Mouse (Mus musculus): ENCODE results near the gene Gm3033. TPM values are rescaled to one million over a fixed set of nuclear protein-coding genes. Genes with fewer than 3 reads are reported as not detected.
"Not testable (repeated sequence)": the region's sequence is repeated elsewhere in the genome, so short reads cannot be mapped to it uniquely, and the experiment has no call there.

Gm3033 gene
- polyA plus RNA-seq (2014; fragmentation: Nextera tagmentation; extraction: Ambion mirVana): not detected in 2 replicates

GRCm38 (mm10) chr14:3845945-3846344, at the start of gene Gm3033:
Gene Gm3033, plus strand, starts transcription at chr14:3846245.
- not testable (repeated sequence) for H3K27me3 ChIP-seq (replicated peaks; ENCODE audit: control insufficient read depth, insufficient read depth, low read length); H3K27ac ChIP-seq (ENCODE audit: low read depth, low read length); H3K4me2 ChIP-seq (ENCODE audit: low read length); ATAC-seq; H3K4me3 ChIP-seq (ENCODE audit: low read depth, low read length); H3K4me1 ChIP-seq (ENCODE audit: control insufficient read depth, insufficient read depth, low read length); H3K36me3 ChIP-seq (ENCODE audit: control insufficient read depth, insufficient read depth, low read length); H3K9me3 ChIP-seq (replicated peaks; ENCODE audit: control insufficient read depth, low read length); H3K9ac ChIP-seq (ENCODE audit: low read length); DNase-seq (ENCODE audit: low spot score)
- WGBS: no CpG with 5 or more reads among the region's 2 CpGs

- not testable (repeated sequence) for H3K27ac ChIP-seq (ENCODE audit: low read depth, low read length); DNase-seq (ENCODE audit: low spot score); H3K4me3 ChIP-seq (ENCODE audit: low read depth, low read length); ATAC-seq; H3K4me2 ChIP-seq (ENCODE audit: low read length); H3K27me3 ChIP-seq (replicated peaks; ENCODE audit: control insufficient read depth, insufficient read depth, low read length); H3K36me3 ChIP-seq (ENCODE audit: control insufficient read depth, insufficient read depth, low read length); H3K9me3 ChIP-seq (replicated peaks; ENCODE audit: control insufficient read depth, low read length); H3K4me1 ChIP-seq (ENCODE audit: control insufficient read depth, insufficient read depth, low read length); H3K9ac ChIP-seq (ENCODE audit: low read length)
- WGBS: no CpG with 5 or more reads among the region's 31 CpGs
Observed at GRCm38 (mm10) chr14:3809774-3810173, 36.3 kb upstream of the Gm3033 start, which contains the start of gene Gm3002. Gene Gm3002, plus strand, starts transcription at chr14:3810074.

- not testable (repeated sequence) for H3K4me3 ChIP-seq (ENCODE audit: low read depth, low read length); H3K27ac ChIP-seq (ENCODE audit: low read depth, low read length); H3K4me1 ChIP-seq (ENCODE audit: control insufficient read depth, insufficient read depth, low read length); DNase-seq (ENCODE audit: low spot score); H3K4me2 ChIP-seq (ENCODE audit: low read length); ATAC-seq; H3K9me3 ChIP-seq (replicated peaks; ENCODE audit: control insufficient read depth, low read length); H3K9ac ChIP-seq (ENCODE audit: low read length); H3K36me3 ChIP-seq (ENCODE audit: control insufficient read depth, insufficient read depth, low read length); H3K27me3 ChIP-seq (replicated peaks; ENCODE audit: control insufficient read depth, insufficient read depth, low read length)
- WGBS: no CpG with 5 or more reads among the region's 1 CpGs
Observed at GRCm38 (mm10) chr14:3883872-3884271, 37.8 kb downstream of the Gm3033 start, which contains the start of gene Gm2916. Gene Gm2916, plus strand, starts transcription at chr14:3884172.

Other genes starting within 250 kb of the Gm3033 start
- gene Gm3012, start 211.7 kb upstream of the Gm3033 start, polyA plus RNA-seq (2014; fragmentation: Nextera tagmentation; extraction: Ambion mirVana): not detected in 2 replicates
- 10.9 and 11.7 TPM in 2 replicates for gene Gm3020, start 194.2 kb upstream of the Gm3033 start, polyA plus RNA-seq (2014; fragmentation: Nextera tagmentation; extraction: Ambion mirVana)
- gene Gm3043, start 157.5 kb upstream of the Gm3033 start, polyA plus RNA-seq (2014; fragmentation: Nextera tagmentation; extraction: Ambion mirVana): not detected in 2 replicates
- 2.6 and 4.4 TPM in 2 replicates for gene Gm3002, start 36.2 kb upstream of the Gm3033 start, polyA plus RNA-seq (2014; fragmentation: Nextera tagmentation; extraction: Ambion mirVana)
- 0.19 TPM in 1 of 2 replicates, not detected in the other for gene Gm2916, start 37.9 kb downstream of the Gm3033 start, polyA plus RNA-seq (2014; fragmentation: Nextera tagmentation; extraction: Ambion mirVana)
- not detected in 2 replicates for gene Gm3029, start 85.5 kb downstream of the Gm3033 start, polyA plus RNA-seq (2014; fragmentation: Nextera tagmentation; extraction: Ambion mirVana)
- gene Gm3095, start 117.3 kb downstream of the Gm3033 start, polyA plus RNA-seq (2014; fragmentation: Nextera tagmentation; extraction: Ambion mirVana): 0.56 and 0.94 TPM in 2 replicates
- not detected in 2 replicates for gene Gm3099, start 152.1 kb downstream of the Gm3033 start, polyA plus RNA-seq (2014; fragmentation: Nextera tagmentation; extraction: Ambion mirVana)
- gene Gm5796, start 177.7 kb downstream of the Gm3033 start, polyA plus RNA-seq (2014; fragmentation: Nextera tagmentation; extraction: Ambion mirVana): 3.1 and 4.1 TPM in 2 replicates
- gene Gm3115, start 237.9 kb downstream of the Gm3033 start, polyA plus RNA-seq (2014; fragmentation: Nextera tagmentation; extraction: Ambion mirVana): not detected in 2 replicates